Mouse (Mus musculus): ENCODE measurements around the gene Dop1b. TPM values are rescaled to one million over a fixed set of nuclear protein-coding genes. Genes with fewer than 3 reads are reported as not detected.
A peak's percentile ranks its signal among the peaks of the same experiment; 100 is the strongest.

Gene Dop1b
- polyA plus RNA-seq, 1 experiment = 21.7 TPM

- TF ChIP-seq POLR2A (IDR thresholded peaks at IDR 0.05; ENCODE audit: control insufficient read depth, low read depth, low read length) = no peak
- TF ChIP-seq CTCF (IDR thresholded peaks at IDR 0.05; ENCODE audit: control insufficient read depth, insufficient read depth, insufficient replicate concordance, low read depth, low read length) = no peak
- peaks cover 5% of the 10 kb centered on the region for H3K36me3 ChIP-seq (ENCODE audit: control insufficient read depth, insufficient read depth, low read length)
- H3K4me1 ChIP-seq (ENCODE audit: control insufficient read depth, insufficient read depth, low read length) = peaks cover 2% of the 10 kb centered on the region; the same call in 1 of the 2 replicates
- H3K27me3 ChIP-seq (ENCODE audit: control insufficient read depth, insufficient read depth, low read length) = no peaks in the 10 kb centered on the region
- H3K27ac ChIP-seq (ENCODE audit: control insufficient read depth, insufficient read depth, low read depth, low read length) = no peak overlapping the region
- H3K4me3 ChIP-seq (ENCODE audit: control insufficient read depth, low read depth, low read length) = no peak overlapping the region
Measured at GRCm38 (mm10) chr16:93807961-93808554, 96.4 kb downstream of the Dop1b start.

- H3K4me3 ChIP-seq (ENCODE audit: control insufficient read depth, low read depth, low read length) = no peak overlapping the region
- H3K4me1 ChIP-seq (ENCODE audit: control insufficient read depth, insufficient read depth, low read length) = no peaks in the 10 kb centered on the region
Measured at GRCm38 (mm10) chr16:93815856-93816736, 104.4 kb downstream of the Dop1b start.

GRCm38 (mm10) chr16:93816861-93817260 lies 105.2 kb downstream of the Dop1b start:
- Histone ChIP-seq H3K36me3 (ENCODE audit: control insufficient read depth, insufficient read depth, low read length) (no peaks in the 10 kb centered on the region), H3K27ac (ENCODE audit: control insufficient read depth, insufficient read depth, low read depth, low read length) (no peak overlapping the region), H3K4me1 (ENCODE audit: control insufficient read depth, insufficient read depth, low read length) (no peaks in the 10 kb centered on the region), H3K27me3 (ENCODE audit: control insufficient read depth, insufficient read depth, low read length) (no peaks in the 10 kb centered on the region), H3K4me3 (ENCODE audit: control insufficient read depth, low read depth, low read length) (no peak overlapping the region)
- TF ChIP-seq POLR2A (IDR thresholded peaks at IDR 0.05; ENCODE audit: control insufficient read depth, low read depth, low read length) (no peak), CTCF (IDR thresholded peaks at IDR 0.05; ENCODE audit: control insufficient read depth, insufficient read depth, insufficient replicate concordance, low read depth, low read length) (no peak)

More at GRCm38 (mm10) chr16:93815856-93816736, 104.4 kb downstream of the Dop1b start:
- Histone ChIP-seq H3K36me3 (ENCODE audit: control insufficient read depth, insufficient read depth, low read length) (no peaks in the 10 kb centered on the region), H3K27ac (ENCODE audit: control insufficient read depth, insufficient read depth, low read depth, low read length) (peak overlapping the region; percentile 60; the same call in 1 of the 2 replicates), H3K27me3 (ENCODE audit: control insufficient read depth, insufficient read depth, low read length) (no peaks in the 10 kb centered on the region)
- TF ChIP-seq POLR2A (IDR thresholded peaks at IDR 0.05; ENCODE audit: control insufficient read depth, low read depth, low read length) = no peak

GRCm38 (mm10) chr16:93817371-93817770 lies 105.7 kb downstream of the Dop1b start:
- no peak overlapping the region for H3K27ac ChIP-seq (ENCODE audit: control insufficient read depth, insufficient read depth, low read depth, low read length)
- H3K4me1 ChIP-seq (ENCODE audit: control insufficient read depth, insufficient read depth, low read length) = no peaks in the 10 kb centered on the region
- H3K4me3 ChIP-seq (ENCODE audit: control insufficient read depth, low read depth, low read length) = no peak overlapping the region
- TF ChIP-seq POLR2A (IDR thresholded peaks at IDR 0.05; ENCODE audit: control insufficient read depth, low read depth, low read length) = no peak
- TF ChIP-seq CTCF (IDR thresholded peaks at IDR 0.05; ENCODE audit: control insufficient read depth, insufficient read depth, insufficient replicate concordance, low read depth, low read length) = no peak
- no peaks in the 10 kb centered on the region for H3K36me3 ChIP-seq (ENCODE audit: control insufficient read depth, insufficient read depth, low read length)
- no peaks in the 10 kb centered on the region for H3K27me3 ChIP-seq (ENCODE audit: control insufficient read depth, insufficient read depth, low read length)

GRCm38 (mm10) chr16:93818691-93819324 lies 107.1 kb downstream of the Dop1b start:
- no peak overlapping the region for H3K27ac ChIP-seq (ENCODE audit: control insufficient read depth, insufficient read depth, low read depth, low read length)
- no peaks in the 10 kb centered on the region for H3K27me3 ChIP-seq (ENCODE audit: control insufficient read depth, insufficient read depth, low read length)
- no peak overlapping the region for H3K4me3 ChIP-seq (ENCODE audit: control insufficient read depth, low read depth, low read length)
- no peaks in the 10 kb centered on the region for H3K36me3 ChIP-seq (ENCODE audit: control insufficient read depth, insufficient read depth, low read length)
- H3K4me1 ChIP-seq (ENCODE audit: control insufficient read depth, insufficient read depth, low read length) = no peaks in the 10 kb centered on the region
- TF ChIP-seq CTCF (IDR thresholded peaks at IDR 0.05; ENCODE audit: control insufficient read depth, insufficient read depth, insufficient replicate concordance, low read depth, low read length) = no peak
- no peak for TF ChIP-seq POLR2A (IDR thresholded peaks at IDR 0.05; ENCODE audit: control insufficient read depth, low read depth, low read length)

- Histone ChIP-seq H3K36me3 (ENCODE audit: control insufficient read depth, insufficient read depth, low read length) (no peaks in the 10 kb centered on the region), H3K4me3 (ENCODE audit: control insufficient read depth, low read depth, low read length) (no peak overlapping the region), H3K4me1 (ENCODE audit: control insufficient read depth, insufficient read depth, low read length) (no peaks in the 10 kb centered on the region), H3K27ac (ENCODE audit: control insufficient read depth, insufficient read depth, low read depth, low read length) (no peak overlapping the region), H3K27me3 (ENCODE audit: control insufficient read depth, insufficient read depth, low read length) (no peaks in the 10 kb centered on the region)
- TF ChIP-seq POLR2A (IDR thresholded peaks at IDR 0.05; ENCODE audit: control insufficient read depth, low read depth, low read length) = no peak
- no peak for TF ChIP-seq CTCF (IDR thresholded peaks at IDR 0.05; ENCODE audit: control insufficient read depth, insufficient read depth, insufficient replicate concordance, low read depth, low read length)
Measured at GRCm38 (mm10) chr16:93819325-93819696, 107.6 kb downstream of the Dop1b start.

GRCm38 (mm10) chr16:93820040-93820439 lies 108.3 kb downstream of the Dop1b start:
- H3K27me3 ChIP-seq (ENCODE audit: control insufficient read depth, insufficient read depth, low read length) = no peaks in the 10 kb centered on the region
- no peaks in the 10 kb centered on the region for H3K4me1 ChIP-seq (ENCODE audit: control insufficient read depth, insufficient read depth, low read length)
- H3K36me3 ChIP-seq (ENCODE audit: control insufficient read depth, insufficient read depth, low read length) = no peaks in the 10 kb centered on the region
- TF ChIP-seq POLR2A (IDR thresholded peaks at IDR 0.05; ENCODE audit: control insufficient read depth, low read depth, low read length) (no peak), CTCF (IDR thresholded peaks at IDR 0.05; ENCODE audit: control insufficient read depth, insufficient read depth, insufficient replicate concordance, low read depth, low read length) (no peak)
- H3K4me3 ChIP-seq (ENCODE audit: control insufficient read depth, low read depth, low read length) = no peak overlapping the region
- no peak overlapping the region for H3K27ac ChIP-seq (ENCODE audit: control insufficient read depth, insufficient read depth, low read depth, low read length)

Measured in testis, adult 2 months (tissue).